Mouse (Mus musculus): ENCODE results near the gene Lpxn.

- TF ChIP-seq ZC3H11A (IDR thresholded peaks at IDR 0.05; ENCODE audit: borderline replicate concordance, low read depth, low read length) (no peak), CHD2 (IDR thresholded peaks at IDR 0.05; ENCODE audit: low read depth, low read length) (no peak), MAFK (IDR thresholded peaks at IDR 0.05; ENCODE audit: insufficient read depth, low read depth, low read length) (no peak), ZNF384 (IDR thresholded peaks at IDR 0.05; ENCODE audit: low read depth, low read length) (no peak), HCFC1 (IDR thresholded peaks at IDR 0.05; ENCODE audit: borderline replicate concordance, insufficient read depth, low read length) (no peak)
These were observed 34.9 kb downstream of the Lpxn start for GRCm38 (mm10) chr19:12830823-12831430.

Data from ES-E14 (cell line).